Comparison of ENCODE assay signal across 10 mouse cellular contexts in genomic region chr5:111434342-111434842, GRCm38 (mm10). TPM values are rescaled to one million over a fixed set of nuclear protein-coding genes. Genes with fewer than 3 reads are reported as not detected.
DNase-seq lines count a peak whose midpoint lies in the region; ATAC-seq lines count a peak whose summit lies in the region.
"Had no signal": no experiment of that assay in that cellular context is flagged by ENCODE, and none has a peak within 500 bp of the region (broad histone marks: within the 10 kb centered on the region; RNA-seq: fewer than 3 reads in every experiment).

No protein-coding gene starts in this region.

- peak overlapping the region; percentile 57 to 62 for H3K27ac ChIP-seq in heart, embryonic 14.5 days (replicated peaks in 1 of 2; ENCODE audit: control insufficient read depth in 1 of 2, insufficient read depth in 1 of 2, low read depth in 2 of 2, low read length in 2 of 2)
- H3K27ac ChIP-seq in neural tube, embryonic 11.5 days (ENCODE audit: low read depth, low read length), result no peak overlapping the region
- H3K27ac ChIP-seq in limb, embryonic 13.5 days, result peak overlapping the region; percentile 44; the same call in 1 of the 2 replicates
- H3K27ac ChIP-seq in stomach, embryonic 16.5 days (ENCODE audit: low read length), result no peak overlapping the region

- intact Hi-C loops in heart, postnatal 36 days (cut with DNase I), result no loop called here

- H3K4me3 ChIP-seq in heart, embryonic 14.5 days (ENCODE audit: control insufficient read depth in 1 of 2, insufficient read depth in 1 of 2, low read depth in 1 of 2, low read length in 2 of 2), result no peak overlapping the region
- no peak overlapping the region for H3K4me3 ChIP-seq in neural tube, embryonic 11.5 days (ENCODE audit: low read depth, low read length)
- H3K4me3 ChIP-seq in limb, embryonic 13.5 days, result no peak overlapping the region
- no peak overlapping the region for H3K4me3 ChIP-seq in stomach, embryonic 16.5 days (replicated peaks; ENCODE audit: low read length)
- H3K4me3 ChIP-seq: gastrocnemius, adult 2 months had no signal

- no peaks in the 10 kb centered on the region for H3K27me3 ChIP-seq in heart, embryonic 14.5 days (ENCODE audit: control insufficient read depth, insufficient read depth, low read length)
- no peaks in the 10 kb centered on the region for H3K27me3 ChIP-seq in neural tube, embryonic 11.5 days (ENCODE audit: control insufficient read depth, insufficient read depth, low read length)
- 0 out of 2 replicates have a peak, but pooled peaks cover 3% of the 10 kb centered on the region for H3K27me3 ChIP-seq in limb, embryonic 13.5 days
- no peaks in the 10 kb centered on the region for H3K27me3 ChIP-seq in stomach, embryonic 16.5 days (ENCODE audit: control insufficient read depth, insufficient read depth, low read length)

- peak; percentile 55 for ATAC-seq in heart, embryonic 14.5 days (ENCODE audit: insufficient number of reproducible peaks, insufficient read depth, low FRiP score, low read depth)
- ATAC-seq in neural tube, embryonic 11.5 days (ENCODE audit: insufficient read depth, low FRiP score, low TSS enrichment), result peak; percentile 67
- peak; percentile 75 for ATAC-seq in limb, embryonic 13.5 days (ENCODE audit: low FRiP score, low read depth)
- ATAC-seq in stomach, embryonic 16.5 days (ENCODE audit: insufficient read depth, low FRiP score), result peak; percentile 38; the same call in 1 of the 2 replicates

- no peak for DNase-seq in heart, postnatal 36 days
- DNase-seq in neural tube, embryonic 11.5 days (ENCODE audit: low spot score), result peak; percentile 56
- no peak for DNase-seq in neural tube, embryonic 10.5 days (ENCODE audit: extremely low spot score, low spot score)
- no peak for DNase-seq in thymus, postnatal 25 days
- no peak for DNase-seq in ovary, adult 18-20 months (ENCODE audit: low spot score)
- DNase-seq: gastrocnemius, adult 2 months; layer of hippocampus, postnatal 36 days had no signal

- H3K9me3 ChIP-seq in heart, embryonic 14.5 days (ENCODE audit: control insufficient read depth, low read length), result no peaks in the 10 kb centered on the region
- no peaks in the 10 kb centered on the region for H3K9me3 ChIP-seq in neural tube, embryonic 11.5 days (ENCODE audit: control insufficient read depth, low read length)
- H3K9me3 ChIP-seq in limb, embryonic 13.5 days, result no peaks in the 10 kb centered on the region
- no peaks in the 10 kb centered on the region for H3K9me3 ChIP-seq in stomach, embryonic 16.5 days (replicated peaks; ENCODE audit: control insufficient read depth, low read length)

- H3K4me2 ChIP-seq in heart, embryonic 14.5 days (ENCODE audit: low read length), result peak overlapping the region; percentile 55
- H3K4me2 ChIP-seq in neural tube, embryonic 11.5 days (ENCODE audit: low read depth), result no peak overlapping the region
- H3K4me2 ChIP-seq in limb, embryonic 13.5 days (replicated peaks), result peak overlapping the region; percentile 39
- no peak overlapping the region for H3K4me2 ChIP-seq in stomach, embryonic 16.5 days (ENCODE audit: low read depth, low read length)

- 0 out of 2 replicates have a peak, but pooled peaks cover 4% of the 10 kb centered on the region for H3K36me3 ChIP-seq in heart, embryonic 14.5 days (ENCODE audit: control insufficient read depth, insufficient read depth, low read length)
- no peaks in the 10 kb centered on the region for H3K36me3 ChIP-seq in neural tube, embryonic 11.5 days (ENCODE audit: control insufficient read depth, insufficient read depth, low read length)
- peaks cover 8% of the 10 kb centered on the region for H3K36me3 ChIP-seq in limb, embryonic 13.5 days
- H3K36me3 ChIP-seq in stomach, embryonic 16.5 days (ENCODE audit: control insufficient read depth, insufficient read depth, low read length), result no peaks in the 10 kb centered on the region

- peak overlapping the region; percentile 41 for H3K9ac ChIP-seq in heart, embryonic 14.5 days (ENCODE audit: low read length)
- no peak overlapping the region for H3K9ac ChIP-seq in neural tube, embryonic 11.5 days (ENCODE audit: low read length)
- peak overlapping the region; percentile 31; the same call in 1 of the 2 replicates for H3K9ac ChIP-seq in limb, embryonic 13.5 days
- H3K9ac ChIP-seq in stomach, embryonic 16.5 days (ENCODE audit: low read length), result 0 out of 2 replicates have a peak overlapping the region, but pooled peaks have one; percentile 4

- H3K4me1 ChIP-seq in heart, embryonic 14.5 days (ENCODE audit: control insufficient read depth in 2 of 2, insufficient read depth in 2 of 2, low read length in 2 of 2), result peaks cover 56 to 71% of the 10 kb centered on the region in 2 experiments
- peaks cover 39% of the 10 kb centered on the region for H3K4me1 ChIP-seq in neural tube, embryonic 11.5 days (ENCODE audit: control insufficient read depth, insufficient read depth, low read length)
- H3K4me1 ChIP-seq in limb, embryonic 13.5 days, result peaks cover 87% of the 10 kb centered on the region
- H3K4me1 ChIP-seq in stomach, embryonic 16.5 days (ENCODE audit: control insufficient read depth, insufficient read depth, low read length), result peaks cover 34% of the 10 kb centered on the region

- 16% methylated on average over 16 of the region's 16 CpGs for WGBS in heart, embryonic 14.5 days
- WGBS in neural tube, embryonic 11.5 days, result 29% methylated on average over 16 of the region's 16 CpGs
- WGBS in limb, embryonic 13.5 days, result 16% methylated on average over 16 of the region's 16 CpGs
- 20% methylated on average over 16 of the region's 16 CpGs for WGBS in stomach, embryonic 16.5 days

RNA-seq across cellular contexts. Expression of gene Mn1, which starts 17.2 kb away (rescaled TPM):
- polyA plus RNA-seq in heart, embryonic 14.5 days (2014; fragmentation: Nextera tagmentation; extraction: Ambion mirVana), result 5.6 and 6.9 TPM in 2 replicates
- total RNA-seq in heart, postnatal 36 days (2021), result 10 to 100 TPM; 15.2 to 20.2 TPM
- polyA plus RNA-seq in neural tube, embryonic 11.5 days (2014; fragmentation: Nextera tagmentation; extraction: Ambion mirVana), result 25.6 and 27.3 TPM in 2 replicates
- polyA plus RNA-seq in limb, embryonic 13.5 days (2015; fragmentation: Nextera tagmentation; extraction: Ambion mirVana), result 22.8 and 22.9 TPM in 2 replicates
- polyA plus RNA-seq in stomach, embryonic 16.5 days (2015; fragmentation: Nextera tagmentation; extraction: Ambion mirVana), result 11.1 and 11.7 TPM in 2 replicates

Comparison
In these comparisons a context has a peak if more than half of its experiments do, and no peak if none do; other contexts are left out.
1. H3K27ac ChIP-seq: peak in heart, embryonic 14.5 days (2 of 2) and limb, embryonic 13.5 days (single experiment); none in neural tube, embryonic 11.5 days (single experiment) and stomach, embryonic 16.5 days (single experiment).
2. H3K4me2 ChIP-seq: peak in heart, embryonic 14.5 days (single experiment) and limb, embryonic 13.5 days (single experiment); none in neural tube, embryonic 11.5 days (single experiment) and stomach, embryonic 16.5 days (single experiment).
3. Peak in every context shown above with its lines, with median percentiles within 50 percentile points of each other: ATAC-seq.